ENCODE assay signal across 20 mouse cellular contexts in genomic region chr6:145205142-145205541, GRCm38 (mm10).
"Had no signal": no experiment of that assay in that cellular context is flagged by ENCODE, and none has a peak within 500 bp of the region (broad histone marks: within the 10 kb centered on the region; RNA-seq: fewer than 3 reads in every experiment).

No protein-coding gene starts in this region.

- H3K4me3 ChIP-seq: lung, embryonic 15.5 days; midbrain, embryonic 10.5 days; midbrain, embryonic 12.5 days; myocyte; neural tube, embryonic 13.5 days; neural tube, embryonic 15.5 days had no signal

- ATAC-seq: lung, postnatal 0 days; midbrain, embryonic 16.5 days had no signal

- H3K27ac ChIP-seq: lung, embryonic 15.5 days; midbrain, embryonic 10.5 days; midbrain, embryonic 12.5 days; neural tube, embryonic 13.5 days; neural tube, embryonic 15.5 days had no signal

- H3K36me3 ChIP-seq: lung, embryonic 15.5 days; midbrain, embryonic 10.5 days; midbrain, embryonic 12.5 days; neural tube, embryonic 13.5 days; neural tube, embryonic 15.5 days had no signal

- H3K9ac ChIP-seq: lung, embryonic 15.5 days; midbrain, embryonic 12.5 days; neural tube, embryonic 13.5 days; neural tube, embryonic 15.5 days had no signal

- H3K4me2 ChIP-seq: lung, embryonic 15.5 days; midbrain, embryonic 12.5 days; neural tube, embryonic 13.5 days; neural tube, embryonic 15.5 days had no signal

- H3K27me3 ChIP-seq: lung, embryonic 15.5 days; midbrain, embryonic 12.5 days; neural tube, embryonic 13.5 days; neural tube, embryonic 15.5 days had no signal

- DNase-seq: lung, adult 18-20 months; lung, postnatal 14 days; lung, postnatal 4 days; midbrain, embryonic 14.5 days; retina, postnatal 1 day; right cerebral cortex, adult 18-20 months; right cerebral cortex, postnatal 25 days; right cerebral cortex, postnatal 4 days; spleen, adult 18-20 months; thymus, adult 18-20 months; thymus, postnatal 14 days; thymus, postnatal 36 days had no signal

- H3K9me3 ChIP-seq: lung, embryonic 15.5 days; midbrain, embryonic 10.5 days; midbrain, embryonic 12.5 days; neural tube, embryonic 13.5 days; neural tube, embryonic 15.5 days had no signal
